Mouse (Mus musculus): ENCODE results near the gene Laptm5. TPM values are rescaled to one million over a fixed set of nuclear protein-coding genes. Genes with fewer than 3 reads are reported as not detected.

Laptm5 gene
- total RNA-seq (2014; rRNA removed) (28.2 and 34.5 TPM in 2 replicates), polyA plus RNA-seq (2015; fragmentation: Nextera tagmentation; extraction: Ambion mirVana) (32.8 and 36.2 TPM in 2 replicates)

GRCm38 (mm10) chr4:130913077-130913476, at the start of gene Laptm5:
Gene Laptm5, plus strand, starts transcription at chr4:130913125.
- 70% methylated on average over 11 of the region's 11 CpGs for WGBS

GRCm38 (mm10) chr4:130865460-130865859, 47.5 kb upstream of the Laptm5 start:
- Histone ChIP-seq H3K4me3 (ENCODE audit: low read depth, low read length) (no peak overlapping the region), H3K27me3 (ENCODE audit: insufficient read depth, low read length) (no peaks in the 10 kb centered on the region), H3K9me3 (ENCODE audit: low read length) (no peaks in the 10 kb centered on the region), H3K27ac (ENCODE audit: low read depth, low read length) (peak overlapping the region; percentile 84), H3K9ac (replicated peaks; ENCODE audit: low read length, poor library complexity, severe bottlenecking) (no peak overlapping the region), H3K4me1 (ENCODE audit: insufficient read depth, low read length) (peaks cover 35% of the 10 kb centered on the region), H3K36me3 (ENCODE audit: insufficient read depth, low read length) (no peaks in the 10 kb centered on the region), H3K4me2 (ENCODE audit: low read depth, low read length, poor library complexity, severe bottlenecking) (no peak overlapping the region)
- ATAC-seq (ENCODE audit: low FRiP score) (peak; percentile 8; the same call in 1 of the 2 replicates), DNase-seq (ENCODE audit: low spot score) (no peak)
- 8% methylated on average over 6 of the region's 9 CpGs for WGBS
- TF ChIP-seq CTCF (IDR thresholded peaks at IDR 0.05): no peak

More at GRCm38 (mm10) chr4:130913077-130913476, at the start of gene Laptm5:
- H3K27ac ChIP-seq (ENCODE audit: low read depth, low read length): no peak within 1 kb of the TSS
- ATAC-seq (ENCODE audit: low FRiP score): no peak
- H3K4me3 ChIP-seq (ENCODE audit: low read depth, low read length): no peak within 1 kb of the TSS
- no peaks in the 10 kb centered on the region for H3K4me1 ChIP-seq (ENCODE audit: insufficient read depth, low read length)
- H3K27me3 ChIP-seq (ENCODE audit: insufficient read depth, low read length): no peaks in the 10 kb centered on the region
- no peaks in the 10 kb centered on the region for H3K36me3 ChIP-seq (ENCODE audit: insufficient read depth, low read length)
- H3K9ac ChIP-seq (replicated peaks; ENCODE audit: low read length, poor library complexity, severe bottlenecking): 0 out of 2 replicates have a peak within 1 kb of the TSS, but pooled peaks have one; percentile 13
- TF ChIP-seq CTCF (IDR thresholded peaks at IDR 0.05): no peak
- H3K4me2 ChIP-seq (ENCODE audit: low read depth, low read length, poor library complexity, severe bottlenecking): no peak within 1 kb of the TSS
- H3K9me3 ChIP-seq (ENCODE audit: low read length): no peaks in the 10 kb centered on the region
- DNase-seq (ENCODE audit: low spot score): no peak

- DNase-seq (ENCODE audit: low spot score): peak; percentile 94
- no peaks in the 10 kb centered on the region for H3K27me3 ChIP-seq (ENCODE audit: insufficient read depth, low read length)
- WGBS: 6% methylated on average over 8 of the region's 8 CpGs
- H3K4me3 ChIP-seq (ENCODE audit: low read depth, low read length): no peak overlapping the region
- peak overlapping the region; percentile 84 for H3K27ac ChIP-seq (ENCODE audit: low read depth, low read length)
- H3K4me1 ChIP-seq (ENCODE audit: insufficient read depth, low read length): peaks cover 31% of the 10 kb centered on the region
- no peaks in the 10 kb centered on the region for H3K36me3 ChIP-seq (ENCODE audit: insufficient read depth, low read length)
- peak; percentile 35 for ATAC-seq (ENCODE audit: low FRiP score)
- H3K9ac ChIP-seq (replicated peaks; ENCODE audit: low read length, poor library complexity, severe bottlenecking): no peak overlapping the region
- H3K9me3 ChIP-seq (ENCODE audit: low read length): no peaks in the 10 kb centered on the region
- no peak overlapping the region for H3K4me2 ChIP-seq (ENCODE audit: low read depth, low read length, poor library complexity, severe bottlenecking)
- TF ChIP-seq CTCF (IDR thresholded peaks at IDR 0.05): 0 out of 2 replicates have a peak, but pooled peaks have one; percentile 15
Measured at GRCm38 (mm10) chr4:130865901-130866371, 47.0 kb upstream of the Laptm5 start.

- H3K36me3 ChIP-seq (ENCODE audit: insufficient read depth, low read length): no peaks in the 10 kb centered on the region
- no peaks in the 10 kb centered on the region for H3K9me3 ChIP-seq (ENCODE audit: low read length)
- no peak overlapping the region for H3K4me3 ChIP-seq (ENCODE audit: low read depth, low read length)
- no peak overlapping the region for H3K9ac ChIP-seq (replicated peaks; ENCODE audit: low read length, poor library complexity, severe bottlenecking)
- no peak overlapping the region for H3K27ac ChIP-seq (ENCODE audit: low read depth, low read length)
- DNase-seq (ENCODE audit: low spot score): no peak
- 73% methylated on average over 6 of the region's 6 CpGs for WGBS
- no peak overlapping the region for H3K4me2 ChIP-seq (ENCODE audit: low read depth, low read length, poor library complexity, severe bottlenecking)
- H3K27me3 ChIP-seq (ENCODE audit: insufficient read depth, low read length): no peaks in the 10 kb centered on the region
- no peak for ATAC-seq (ENCODE audit: low FRiP score)
- TF ChIP-seq CTCF (IDR thresholded peaks at IDR 0.05): no peak
- peaks cover 21% of the 10 kb centered on the region for H3K4me1 ChIP-seq (ENCODE audit: insufficient read depth, low read length)
Measured at GRCm38 (mm10) chr4:130867940-130868339, 45.0 kb upstream of the Laptm5 start.

GRCm38 (mm10) chr4:130868803-130869202, 44.1 kb upstream of the Laptm5 start:
- no peaks in the 10 kb centered on the region for H3K27me3 ChIP-seq (ENCODE audit: insufficient read depth, low read length)
- H3K4me1 ChIP-seq (ENCODE audit: insufficient read depth, low read length): peaks cover 21% of the 10 kb centered on the region
- TF ChIP-seq CTCF (IDR thresholded peaks at IDR 0.05): peak; percentile 62
- ATAC-seq (ENCODE audit: low FRiP score) (no peak), DNase-seq (ENCODE audit: low spot score) (peak; percentile 38)
- 42% methylated on average over 5 of the region's 5 CpGs for WGBS
- no peaks in the 10 kb centered on the region for H3K36me3 ChIP-seq (ENCODE audit: insufficient read depth, low read length)
- no peak overlapping the region for H3K9ac ChIP-seq (replicated peaks; ENCODE audit: low read length, poor library complexity, severe bottlenecking)
- no peaks in the 10 kb centered on the region for H3K9me3 ChIP-seq (ENCODE audit: low read length)
- H3K27ac ChIP-seq (ENCODE audit: low read depth, low read length): no peak overlapping the region
- H3K4me2 ChIP-seq (ENCODE audit: low read depth, low read length, poor library complexity, severe bottlenecking): no peak overlapping the region
- no peak overlapping the region for H3K4me3 ChIP-seq (ENCODE audit: low read depth, low read length)

- no peak overlapping the region for H3K4me3 ChIP-seq (ENCODE audit: low read depth, low read length)
- H3K4me1 ChIP-seq (ENCODE audit: insufficient read depth, low read length): peaks cover 11% of the 10 kb centered on the region; the same call in 1 of the 2 replicates
- TF ChIP-seq CTCF (IDR thresholded peaks at IDR 0.05): no peak
- no peak overlapping the region for H3K27ac ChIP-seq (ENCODE audit: low read depth, low read length)
- no peaks in the 10 kb centered on the region for H3K36me3 ChIP-seq (ENCODE audit: insufficient read depth, low read length)
- H3K27me3 ChIP-seq (ENCODE audit: insufficient read depth, low read length): 0 out of 2 replicates have a peak, but pooled peaks cover 4% of the 10 kb centered on the region
- 24% methylated on average over 11 of the region's 11 CpGs for WGBS
- H3K4me2 ChIP-seq (ENCODE audit: low read depth, low read length, poor library complexity, severe bottlenecking): no peak overlapping the region
- no peaks in the 10 kb centered on the region for H3K9me3 ChIP-seq (ENCODE audit: low read length)
- DNase-seq (ENCODE audit: low spot score) (peak; percentile 54), ATAC-seq (ENCODE audit: low FRiP score) (no peak)
- H3K9ac ChIP-seq (replicated peaks; ENCODE audit: low read length, poor library complexity, severe bottlenecking): no peak overlapping the region
Measured at GRCm38 (mm10) chr4:130872414-130872813, 40.5 kb upstream of the Laptm5 start.
